Mouse (Mus musculus) adrenal gland (tissue): ENCODE data around the gene Cxcl12.

Experiments
- intact Hi-C: fragments of 180-260 bp; cut with DNase I; formaldehyde crosslinking; loops from one replicate; pipeline ENCODE4 v1.15.1; 2025

Cxcl12 gene

GRCm38 (mm10) chr6:117172358-117172757, 4.0 kb downstream of the Cxcl12 start:
- intact Hi-C loops: no loop called here

GRCm38 (mm10) chr6:117173876-117174275, 5.5 kb downstream of the Cxcl12 start:
- intact Hi-C loops: no loop called here

- intact Hi-C loops: no loop called here
Observed at GRCm38 (mm10) chr6:117175113-117175793, 6.9 kb downstream of the Cxcl12 start.

GRCm38 (mm10) chr6:117176406-117176805, 8.1 kb downstream of the Cxcl12 start:
- intact Hi-C loops: no loop called here

GRCm38 (mm10) chr6:117180303-117180702, 12.0 kb downstream of the Cxcl12 start:
- intact Hi-C loops: no loop called here

GRCm38 (mm10) chr6:117185381-117185780, 17.0 kb downstream of the Cxcl12 start:
- intact Hi-C loops: no loop called here

GRCm38 (mm10) chr6:117190453-117190852, 22.1 kb downstream of the Cxcl12 start:
- intact Hi-C loops: no loop called here

GRCm38 (mm10) chr6:117191741-117192140, 23.4 kb downstream of the Cxcl12 start:
- intact Hi-C loops: no loop called here

- intact Hi-C loops: no loop called here
Observed at GRCm38 (mm10) chr6:117192678-117193077, 24.3 kb downstream of the Cxcl12 start.

GRCm38 (mm10) chr6:117195270-117195669, 26.9 kb downstream of the Cxcl12 start:
- intact Hi-C loops: no loop called here

- intact Hi-C loops: no loop called here
Observed at GRCm38 (mm10) chr6:117198871-117199270, 30.5 kb downstream of the Cxcl12 start.

GRCm38 (mm10) chr6:117199718-117200117, 31.4 kb downstream of the Cxcl12 start:
- intact Hi-C loops: no loop called here

- intact Hi-C loops: no loop called here
Observed at GRCm38 (mm10) chr6:117200916-117201315, 32.6 kb downstream of the Cxcl12 start.

GRCm38 (mm10) chr6:117201396-117201795, 33.1 kb downstream of the Cxcl12 start:
- intact Hi-C loops: no loop called here

- intact Hi-C loops: no loop called here
Observed at GRCm38 (mm10) chr6:117201859-117202258, 33.5 kb downstream of the Cxcl12 start.

- intact Hi-C loops: no loop called here
Observed at GRCm38 (mm10) chr6:117202856-117203400, 34.6 kb downstream of the Cxcl12 start.

- intact Hi-C loops: no loop called here
Observed at GRCm38 (mm10) chr6:117204112-117204511, 35.8 kb downstream of the Cxcl12 start.

GRCm38 (mm10) chr6:117206834-117207233, 38.5 kb downstream of the Cxcl12 start:
- intact Hi-C loops: no loop called here

- intact Hi-C loops: no loop called here
Observed at GRCm38 (mm10) chr6:117207289-117207688, 39.0 kb downstream of the Cxcl12 start.

- intact Hi-C loops: no loop called here
Observed at GRCm38 (mm10) chr6:117210086-117210485, 41.8 kb downstream of the Cxcl12 start.

- intact Hi-C loops: no loop called here
Observed at GRCm38 (mm10) chr6:117210536-117210935, 42.2 kb downstream of the Cxcl12 start.

- intact Hi-C loops: no loop called here
Observed at GRCm38 (mm10) chr6:117214506-117214905, 46.2 kb downstream of the Cxcl12 start.
